Mouse (Mus musculus) MEL (cell line): ENCODE results near the gene Lgals3.

Source experiments
- CHD2 ChIP-seq: IDR thresholded peaks from 2 replicates; pipeline ENCODE4 v1.6.1; 2011; ENCODE audit warnings: low read length, improper control_type of control experiment
- CTCF ChIP-seq, 3 experiments: IDR thresholded peaks in 2 of 3; conservative IDR thresholded peaks in 1 of 3; 2 replicates each; pipeline ENCODE4 v1.5.1; 2011 to 2012; ENCODE audit warnings: low read length in 3 of 3, low read depth in 2 of 3, mild to moderate bottlenecking in 2 of 3, improper control_type of control experiment in 1 of 3, inconsistent platforms in 1 of 3, mixed read lengths in 1 of 3, moderate library complexity in 1 of 3; ENCODE audit not compliant: control insufficient read depth in 1 of 3, insufficient read depth in 1 of 3, poor library complexity in 1 of 3, severe bottlenecking in 1 of 3
- ELF1 ChIP-seq: IDR thresholded peaks from 2 replicates; pipeline ENCODE4 v1.6.1; 2014; ENCODE audit warnings: low read depth, mild to moderate bottlenecking, inconsistent platforms, low read length, improper control_type of control experiment, moderate library complexity
- GATA1 ChIP-seq: IDR thresholded peaks from 2 replicates; pipeline ENCODE4 v1.6.1; 2011; ENCODE audit warnings: low read depth, low read length, improper control_type of control experiment
- MAX ChIP-seq: IDR thresholded peaks from 2 replicates; pipeline ENCODE4 v1.6.1; 2011; ENCODE audit warnings: low read length, improper control_type of control experiment
- MYB ChIP-seq: IDR thresholded peaks from 2 replicates; pipeline ENCODE4 v1.6.1; 2011; ENCODE audit warnings: mild to moderate bottlenecking, low read depth, low read length, improper control_type of control experiment
- NRF1 ChIP-seq: IDR thresholded peaks from 2 replicates; pipeline ENCODE4 v1.6.1; 2014; ENCODE audit warnings: low read depth, mild to moderate bottlenecking, inconsistent platforms, low read length, improper control_type of control experiment, moderate library complexity; ENCODE audit not compliant: poor library complexity, insufficient read depth, severe bottlenecking
- POLR2A ChIP-seq, 2 experiments: IDR thresholded peaks; 2 replicates each; pipeline ENCODE4 v1.6.1; 2011 to 2012; ENCODE audit warnings: low read length in 2 of 2, mild to moderate bottlenecking in 2 of 2, control low read depth in 1 of 2, improper control_type of control experiment in 1 of 2, low read depth in 1 of 2, moderate library complexity in 1 of 2; ENCODE audit not compliant: control insufficient read depth in 1 of 2, insufficient read depth in 1 of 2, poor library complexity in 1 of 2
- RCOR1 ChIP-seq: IDR thresholded peaks from 2 replicates; pipeline ENCODE4 v1.6.1; 2012; ENCODE audit warnings: low read depth, mild to moderate bottlenecking, inconsistent platforms, low read length, improper control_type of control experiment
- SIN3A ChIP-seq: IDR thresholded peaks from 2 replicates; pipeline ENCODE4 v1.6.1; 2012; ENCODE audit warnings: low read length, improper control_type of control experiment, inconsistent platforms
- ZNF384 ChIP-seq: IDR thresholded peaks from 2 replicates; pipeline ENCODE4 v1.6.1; 2012; ENCODE audit warnings: low read depth, mild to moderate bottlenecking, inconsistent platforms, low read length, improper control_type of control experiment

- TF ChIP-seq GATA1 (no peak), RCOR1 (no peak), ELF1 (no peak), POLR2A (IDR thresholded peaks at IDR 0.05; ENCODE audit: control insufficient read depth in 1 of 2, insufficient read depth in 1 of 2, low read depth in 1 of 2, low read length in 2 of 2, poor library complexity in 1 of 2) (no peak), MAX (no peak), CTCF (IDR thresholded peaks at IDR 0.05 in 2 of 3, conservative IDR thresholded peaks at IDR 0.05 in 1 of 3; ENCODE audit: control insufficient read depth in 1 of 3, insufficient read depth in 1 of 3, low read depth in 2 of 3, low read length in 3 of 3, poor library complexity in 1 of 3, severe bottlenecking in 1 of 3) (no peak), MYB (no peak), SIN3A (no peak), NRF1 (no peak), ZNF384 (no peak), CHD2 (no peak)
Measured at GRCm38 (mm10) chr14:47350974-47351373, 16.6 kb upstream of the Lgals3 start.
